In genomic region chr10:122678541-122679436, GRCm38 (mm10) we compare ENCODE assay signal across 8 mouse cellular contexts. TPM values are rescaled to one million over a fixed set of nuclear protein-coding genes. Genes with fewer than 3 reads are reported as not detected.
DNase-seq lines count a peak whose midpoint lies in the region; ATAC-seq and TF ChIP-seq lines count a peak whose summit lies in the region.

Gene Ppm1h (plus strand): TSS chr10:122678762.

- under 1% methylated on average over 70 of the region's 94 CpGs for WGBS in forebrain, embryonic 13.5 days
- under 1% methylated on average over 69 of the region's 94 CpGs for WGBS in heart, postnatal 0 days
- under 1% methylated on average over 91 of the region's 94 CpGs for WGBS in liver, embryonic 15.5 days (ENCODE audit: insufficient replicate concordance)
- 0% methylated on average over 72 of the region's 94 CpGs for WGBS in neural tube, embryonic 11.5 days
- WGBS in stomach, embryonic 16.5 days: under 1% methylated on average over 86 of the region's 94 CpGs

- H3K4me1 ChIP-seq in forebrain, embryonic 13.5 days: peaks cover 17% of the 10 kb centered on the region; the same call in 1 of the 2 replicates
- peaks cover 6% of the 10 kb centered on the region; the same call in 1 of the 2 replicates for H3K4me1 ChIP-seq in heart, postnatal 0 days (ENCODE audit: control insufficient read depth, insufficient read depth)
- peaks cover 13% of the 10 kb centered on the region for H3K4me1 ChIP-seq in liver, embryonic 15.5 days (replicated peaks)
- 0 out of 2 replicates have a peak, but pooled peaks cover 4% of the 10 kb centered on the region for H3K4me1 ChIP-seq in neural tube, embryonic 11.5 days (ENCODE audit: control insufficient read depth, insufficient read depth, low read length)
- H3K4me1 ChIP-seq in stomach, embryonic 16.5 days (ENCODE audit: control insufficient read depth, insufficient read depth, low read length): peaks cover 7% of the 10 kb centered on the region

- peak within 1 kb of the TSS; percentile 59 for H3K27ac ChIP-seq in forebrain, embryonic 13.5 days
- peak within 1 kb of the TSS; percentile 62 for H3K27ac ChIP-seq in heart, postnatal 0 days (ENCODE audit: low read depth)
- peak within 1 kb of the TSS; percentile 48 for H3K27ac ChIP-seq in liver, embryonic 15.5 days (replicated peaks)
- H3K27ac ChIP-seq in neural tube, embryonic 11.5 days (ENCODE audit: low read depth, low read length): peak within 1 kb of the TSS; percentile 83
- H3K27ac ChIP-seq in stomach, embryonic 16.5 days (ENCODE audit: low read length): peak within 1 kb of the TSS; percentile 89

- H3K36me3 ChIP-seq in forebrain, embryonic 13.5 days (ENCODE audit: poor library complexity, severe bottlenecking): no peaks in the 10 kb centered on the region
- no peaks in the 10 kb centered on the region for H3K36me3 ChIP-seq in heart, postnatal 0 days (replicated peaks; ENCODE audit: control insufficient read depth, insufficient read depth, low read length)
- H3K36me3 ChIP-seq in liver, embryonic 15.5 days (replicated peaks): no peaks in the 10 kb centered on the region
- no peaks in the 10 kb centered on the region for H3K36me3 ChIP-seq in neural tube, embryonic 11.5 days (ENCODE audit: control insufficient read depth, insufficient read depth, low read length)
- no peaks in the 10 kb centered on the region for H3K36me3 ChIP-seq in stomach, embryonic 16.5 days (ENCODE audit: control insufficient read depth, insufficient read depth, low read length)

- ATAC-seq in forebrain, embryonic 13.5 days: peak; percentile 84
- peak; percentile 82 for ATAC-seq in heart, postnatal 0 days (ENCODE audit: insufficient read depth, low read depth)
- ATAC-seq in liver, embryonic 15.5 days (ENCODE audit: insufficient read depth): peak; percentile 66
- ATAC-seq in neural tube, embryonic 11.5 days (ENCODE audit: insufficient read depth, low FRiP score, low TSS enrichment): peak; percentile 80
- ATAC-seq in stomach, embryonic 16.5 days (ENCODE audit: insufficient read depth, low FRiP score): peak; percentile 92

- H3K4me2 ChIP-seq in forebrain, embryonic 13.5 days: peak within 1 kb of the TSS; percentile 90
- peak within 1 kb of the TSS; percentile 86 for H3K4me2 ChIP-seq in heart, postnatal 0 days (ENCODE audit: low read depth, low read length)
- peak within 1 kb of the TSS; percentile 67 for H3K4me2 ChIP-seq in liver, embryonic 15.5 days
- H3K4me2 ChIP-seq in neural tube, embryonic 11.5 days (ENCODE audit: low read depth): peak within 1 kb of the TSS; percentile 97
- peak within 1 kb of the TSS; percentile 99 for H3K4me2 ChIP-seq in stomach, embryonic 16.5 days (ENCODE audit: low read depth, low read length)

- DNase-seq in A20 (ENCODE audit: low read depth, low spot score): peak; percentile 91
- DNase-seq in brain, adult 2 months (ENCODE audit: low read depth, low spot score): peak; percentile 90
- peak; percentile 60 for DNase-seq in heart, postnatal 0 days (ENCODE audit: low spot score)
- DNase-seq in kidney, postnatal 36 days: peak; percentile 92
- peak; percentile 81 for DNase-seq in neural tube, embryonic 11.5 days (ENCODE audit: low spot score)

- no peaks in the 10 kb centered on the region for H3K9me3 ChIP-seq in forebrain, embryonic 13.5 days (replicated peaks)
- no peaks in the 10 kb centered on the region for H3K9me3 ChIP-seq in heart, postnatal 0 days (replicated peaks; ENCODE audit: control insufficient read depth, low read length)
- no peaks in the 10 kb centered on the region for H3K9me3 ChIP-seq in liver, embryonic 15.5 days (replicated peaks)
- H3K9me3 ChIP-seq in neural tube, embryonic 11.5 days (ENCODE audit: control insufficient read depth, low read length): no peaks in the 10 kb centered on the region
- H3K9me3 ChIP-seq in stomach, embryonic 16.5 days (replicated peaks; ENCODE audit: control insufficient read depth, low read length): no peaks in the 10 kb centered on the region

- peaks cover 10% of the 10 kb centered on the region; the same call in 1 of the 2 replicates for H3K27me3 ChIP-seq in forebrain, embryonic 13.5 days
- no peaks in the 10 kb centered on the region for H3K27me3 ChIP-seq in heart, postnatal 0 days (ENCODE audit: control insufficient read depth, insufficient read depth, low read length)
- peaks cover 50% of the 10 kb centered on the region for H3K27me3 ChIP-seq in liver, embryonic 15.5 days
- H3K27me3 ChIP-seq in neural tube, embryonic 11.5 days (ENCODE audit: control insufficient read depth, insufficient read depth, low read length): no peaks in the 10 kb centered on the region
- peaks cover 3% of the 10 kb centered on the region; the same call in 1 of the 2 replicates for H3K27me3 ChIP-seq in stomach, embryonic 16.5 days (ENCODE audit: control insufficient read depth, insufficient read depth, low read length)

- no peak for TF ChIP-seq EP300 in heart, postnatal 0 days (IDR thresholded peaks at IDR 0.05; ENCODE audit: low read depth)

- peak within 1 kb of the TSS; percentile 86 for H3K9ac ChIP-seq in forebrain, embryonic 13.5 days
- H3K9ac ChIP-seq in heart, postnatal 0 days (replicated peaks; ENCODE audit: low read depth, low read length): peak within 1 kb of the TSS; percentile 72
- H3K9ac ChIP-seq in liver, embryonic 15.5 days: peak within 1 kb of the TSS; percentile 51; the same call in 1 of the 2 replicates
- H3K9ac ChIP-seq in neural tube, embryonic 11.5 days (ENCODE audit: low read length): peak within 1 kb of the TSS; percentile 92
- H3K9ac ChIP-seq in stomach, embryonic 16.5 days (ENCODE audit: low read length): peak within 1 kb of the TSS; percentile 87

- peak within 1 kb of the TSS; percentile 75 for H3K4me3 ChIP-seq in forebrain, embryonic 13.5 days
- H3K4me3 ChIP-seq in heart, postnatal 0 days (ENCODE audit: low read depth, low read length): peak within 1 kb of the TSS; percentile 73
- H3K4me3 ChIP-seq in liver, embryonic 15.5 days (replicated peaks): peak within 1 kb of the TSS; percentile 63
- H3K4me3 ChIP-seq in neural tube, embryonic 11.5 days (ENCODE audit: low read depth, low read length): peak within 1 kb of the TSS; percentile 76
- H3K4me3 ChIP-seq in stomach, embryonic 16.5 days (replicated peaks; ENCODE audit: low read length): peak within 1 kb of the TSS; percentile 85

- TF ChIP-seq CTCF in heart, postnatal 0 days (IDR thresholded peaks at IDR 0.05; ENCODE audit: low read depth): peak; percentile 42

RNA-seq across cellular contexts. Expression of gene Ppm1h, which starts in this region (rescaled TPM):
- polyA plus RNA-seq in forebrain, embryonic 13.5 days (2015; fragmentation: Nextera tagmentation; extraction: Ambion mirVana): 6.5 and 7.0 TPM in 2 replicates
- 6.1 and 20.9 TPM in 2 replicates for total RNA-seq in heart, postnatal 0 days (2014; rRNA removed; ENCODE audit: low replicate concordance)
- 4.4 and 4.9 TPM in 2 replicates for polyA plus RNA-seq in heart, postnatal 0 days (2015; fragmentation: Nextera tagmentation; extraction: Ambion mirVana)
- 2.2 and 2.4 TPM in 2 replicates for polyA plus RNA-seq in liver, embryonic 15.5 days (2015; fragmentation: Nextera tagmentation; extraction: Ambion mirVana)
- 13.8 and 15.1 TPM in 2 replicates for polyA plus RNA-seq in neural tube, embryonic 11.5 days (2014; fragmentation: Nextera tagmentation; extraction: Ambion mirVana)
- polyA plus RNA-seq in stomach, embryonic 16.5 days (2015; fragmentation: Nextera tagmentation; extraction: Ambion mirVana): 9.8 and 10.3 TPM in 2 replicates

Comparison
In these comparisons a context has a peak if more than half of its experiments do, and no peak if none do; other contexts are left out.
1. Peak in every context shown above with its lines: DNase-seq, ATAC-seq, H3K4me3 ChIP-seq and H3K27ac ChIP-seq.